Mouse (Mus musculus) left cerebral cortex, postnatal 14 days (tissue): Measurements from ENCODE around the gene Olfr1465. TPM values are rescaled to one million over a fixed set of nuclear protein-coding genes. Genes with fewer than 3 reads are reported as not detected.

Experiments used
- DNase-seq, 2 experiments: peaks; one replicate each; pipeline ENCODE4 v3.0.0; 2021 to 2022; ENCODE audit warnings: low spot score in 2 of 2, mixed read lengths in 1 of 2
- intact Hi-C: fragments of 180-260 bp; cut with DNase I; formaldehyde crosslinking; loops from one replicate; pipeline ENCODE4 v1.15.1; 2025
- long read RNA-seq, 2 experiments: library from polyadenylated mRNA; stranded (forward); transcript quantifications; one replicate each; pipeline ENCODE4 v2.0.0; 2021
- total RNA-seq, 2 experiments: library from RNA; stranded (reverse); gene quantifications; 2 replicates each; pipeline ENCODE4 v1.2.3; 2021

Olfr1465 gene
- total RNA-seq = not detected
- long read RNA-seq, experiment 1 = 0 reads
- long read RNA-seq, experiment 2 = 0 reads

GRCm38 (mm10) chr19:13315441-13315840 lies at the start of gene Olfr1465:
Gene Olfr1465 (minus strand): TSS chr19:13315541.
- intact Hi-C loops = no loop called here
- no peak for DNase-seq

GRCm38 (mm10) chr19:13361936-13362335 lies 46.6 kb upstream of the Olfr1465 start, which contains the start of gene Olfr1467:
Gene Olfr1467 (plus strand): TSS chr19:13362236.
- DNase-seq = no peak
- intact Hi-C loops = no loop called here

DNA sequence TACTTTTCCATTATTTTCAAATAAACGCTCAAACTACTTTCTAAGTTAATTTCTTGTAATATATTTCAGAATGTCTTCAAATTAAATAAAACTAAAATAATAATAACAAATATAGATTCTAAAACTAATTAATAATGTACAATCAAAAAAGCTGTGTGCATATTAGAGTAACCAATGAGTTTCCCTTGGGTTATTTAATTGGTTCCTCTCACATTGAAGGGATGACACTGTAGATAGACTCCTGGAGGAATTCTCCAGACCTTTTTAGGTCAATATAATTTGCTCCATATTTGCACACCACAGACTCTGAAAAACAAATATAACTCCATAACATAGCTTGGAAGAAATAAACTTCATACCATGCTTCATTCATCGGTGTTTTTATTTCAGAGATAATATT lies 23.2 kb upstream of the Olfr1465 start, which contains the start of gene Olfr1466:
Gene Olfr1466, plus strand, starts transcription at position 301 of the 400 bp plus-strand sequence.
- intact Hi-C loops = no loop called here
- DNase-seq = no peak

Other genes with a start within 250 kb of the Olfr1465 start
- gene Olfr1457, start 217.7 kb downstream of the Olfr1465 start, total RNA-seq = not detected
- gene Olfr1458, start 208.8 kb downstream of the Olfr1465 start, total RNA-seq = not detected
- under 1 TPM; 0.07 to 0.17 TPM for gene Olfr1459, start 166.0 kb downstream of the Olfr1465 start, total RNA-seq
- gene Olfr1461, start 152.5 kb downstream of the Olfr1465 start, total RNA-seq = not detected
- gene Olfr1462, start 129.8 kb downstream of the Olfr1465 start, total RNA-seq = not detected
- not detected for gene Olfr1463, start 84.2 kb downstream of the Olfr1465 start, total RNA-seq
- not detected for gene Olfr1466, start 23.3 kb upstream of the Olfr1465 start, total RNA-seq
- gene Olfr1467, start 46.7 kb upstream of the Olfr1465 start, total RNA-seq = not detected
- not detected for gene Olfr1469, start 92.3 kb upstream of the Olfr1465 start, total RNA-seq
- not detected for gene Olfr1471, start 127.9 kb upstream of the Olfr1465 start, total RNA-seq
- not detected for gene Olfr1472, start 140.5 kb upstream of the Olfr1465 start, total RNA-seq
- gene Olfr1474, start 154.0 kb upstream of the Olfr1465 start, total RNA-seq = not detected
- not detected for gene Olfr1475, start 164.7 kb upstream of the Olfr1465 start, total RNA-seq
- gene Olfr1477, start 185.0 kb upstream of the Olfr1465 start, total RNA-seq = not detected
- gene Olfr1480, start 212.4 kb upstream of the Olfr1465 start, total RNA-seq = not detected